Mouse (Mus musculus): ENCODE measurements around the gene Dph5. TPM values are rescaled to one million over a fixed set of nuclear protein-coding genes. Genes with fewer than 3 reads are reported as not detected.

Dph5 gene
- polyA plus RNA-seq (2017; shearing (Covaris generic)): 92.5 TPM

DNA sequence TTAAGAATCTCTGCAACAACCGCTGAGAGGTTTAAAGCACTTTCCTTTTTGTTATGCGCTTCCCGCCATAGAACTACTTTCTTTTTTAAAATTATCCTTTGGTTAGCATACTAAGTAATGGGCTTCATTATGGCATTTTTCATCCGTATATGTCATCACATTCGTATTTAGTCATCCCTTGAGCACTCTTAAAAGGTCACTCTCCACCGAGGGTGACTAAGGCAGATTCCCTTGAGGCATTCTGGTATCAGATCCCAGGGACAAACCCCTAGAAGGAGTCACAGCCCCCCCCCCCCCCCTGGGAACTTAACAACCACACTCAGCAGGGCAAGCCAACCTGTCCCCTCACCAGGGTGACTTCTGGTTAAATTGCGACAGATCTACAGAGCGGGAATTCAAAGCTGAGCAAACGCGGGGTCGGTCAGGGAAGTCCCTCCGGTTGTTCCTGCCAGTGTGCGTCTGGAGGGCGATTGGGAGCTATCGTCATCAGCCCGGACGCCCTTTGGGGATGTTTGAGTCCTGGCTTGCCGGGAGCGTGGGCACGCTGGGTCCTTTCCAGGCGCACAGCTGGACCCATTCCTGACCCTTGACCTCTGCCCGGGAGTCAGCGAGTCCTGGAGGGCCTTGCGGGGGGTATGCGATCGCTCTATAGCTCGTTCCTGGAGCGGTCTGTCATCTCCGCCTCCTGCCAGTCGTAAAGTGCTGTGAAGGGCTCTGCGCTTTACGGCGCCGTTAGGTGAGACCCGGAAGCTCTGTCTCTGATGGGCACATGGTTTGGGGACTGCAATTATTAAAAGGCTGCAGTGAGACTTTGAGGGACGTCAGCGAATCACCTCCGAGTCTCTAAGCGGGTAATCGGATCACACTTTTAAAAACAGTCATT, at the start of gene Dph5:
Gene Dph5, plus strand, starts transcription at position 411 of the 883 bp plus-strand sequence.

Other genes with a start within 250 kb of the Dph5 start
- 506 TPM for gene S1pr1, start 172.8 kb upstream of the Dph5 start, polyA plus RNA-seq (2017; shearing (Covaris generic))
- 60.9 TPM for gene Slc30a7, start 119.6 kb downstream of the Dph5 start, polyA plus RNA-seq (2017; shearing (Covaris generic))
- gene Extl2, start 119.6 kb downstream of the Dph5 start, polyA plus RNA-seq (2017; shearing (Covaris generic)): 6.8 TPM
- gene Vcam1, start 241.9 kb downstream of the Dph5 start, polyA plus RNA-seq (2017; shearing (Covaris generic)): 5.4 TPM